Mouse (Mus musculus): ENCODE data around the gene Yipf2. TPM values are rescaled to one million over a fixed set of nuclear protein-coding genes. Genes with fewer than 3 reads are reported as not detected.

The Yipf2 gene
- polyA plus RNA-seq, 1 experiment from 2014 or later, result 30.2 TPM

GRCm38 (mm10) chr9:21587678-21588349 is 4.8 kb downstream of the Yipf2 start:
- Histone ChIP-seq H3K4me3 (replicated peaks; ENCODE audit: low read depth, low read length) (no peak overlapping the region), H3K36me3 (ENCODE audit: insufficient read depth, low read length) (peaks cover 70% of the 10 kb centered on the region), H3K4me2 (ENCODE audit: low read length) (no peak overlapping the region), H3K27me3 (ENCODE audit: insufficient read depth, low read length) (no peaks in the 10 kb centered on the region), H3K9ac (ENCODE audit: low read depth, low read length) (no peak overlapping the region), H3K4me1 (replicated peaks; ENCODE audit: insufficient read depth, low read length) (peaks cover 7% of the 10 kb centered on the region; the same call in 1 of the 2 replicates), H3K9me3 (replicated peaks; ENCODE audit: low read length) (no peaks in the 10 kb centered on the region), H3K27ac (no peak overlapping the region)
- TF ChIP-seq CTCF (IDR thresholded peaks at IDR 0.05; ENCODE audit: low read depth), result no peak
- ATAC-seq (replicated peaks; ENCODE audit: low FRiP score, low read depth) (no peak), DNase-seq (ENCODE audit: low spot score) (no peak)
- WGBS, result 83% methylated on average over 23 of the region's 23 CpGs

GRCm38 (mm10) chr9:21585401-21585800 is 7.2 kb downstream of the Yipf2 start:
- Histone ChIP-seq H3K4me1 (replicated peaks; ENCODE audit: insufficient read depth, low read length) (no peaks in the 10 kb centered on the region), H3K36me3 (ENCODE audit: insufficient read depth, low read length) (peaks cover 81% of the 10 kb centered on the region), H3K9me3 (replicated peaks; ENCODE audit: low read length) (no peaks in the 10 kb centered on the region), H3K4me3 (replicated peaks; ENCODE audit: low read depth, low read length) (no peak overlapping the region), H3K27ac (no peak overlapping the region), H3K9ac (ENCODE audit: low read depth, low read length) (no peak overlapping the region), H3K27me3 (ENCODE audit: insufficient read depth, low read length) (no peaks in the 10 kb centered on the region), H3K4me2 (ENCODE audit: low read length) (no peak overlapping the region)
- no peak for TF ChIP-seq CTCF (IDR thresholded peaks at IDR 0.05; ENCODE audit: low read depth)
- no peak for DNase-seq (ENCODE audit: low spot score)
- ATAC-seq (replicated peaks; ENCODE audit: low FRiP score, low read depth), result no peak
- 90% methylated on average over 1 of the region's 1 CpGs for WGBS

DNA sequence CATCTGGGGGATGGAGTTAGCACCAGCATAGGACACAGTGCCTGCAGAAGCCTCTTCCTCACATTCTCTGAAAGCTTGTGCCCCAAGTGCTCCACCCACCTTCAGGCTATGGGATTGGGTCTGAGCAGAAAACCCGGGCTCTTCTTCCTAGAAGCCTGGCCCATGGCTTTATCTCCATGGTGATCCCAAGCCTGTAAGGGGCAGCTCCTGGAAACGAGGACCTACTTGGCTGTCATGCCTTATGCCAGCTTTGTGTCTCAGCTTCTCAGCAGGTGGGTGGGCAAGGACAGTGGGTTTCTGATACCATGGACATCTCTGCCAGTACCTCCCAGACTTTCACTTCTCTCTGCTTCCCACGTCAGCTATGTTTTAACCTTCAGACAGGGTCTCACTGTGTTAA is 14.4 kb downstream of the Yipf2 start:
- ATAC-seq (replicated peaks; ENCODE audit: low FRiP score, low read depth) (no peak), DNase-seq (ENCODE audit: low spot score) (no peak)
- H3K9me3 ChIP-seq (replicated peaks; ENCODE audit: low read length), result no peaks in the 10 kb centered on the region
- no peak overlapping the region for H3K9ac ChIP-seq (ENCODE audit: low read depth, low read length)
- no peaks in the 10 kb centered on the region for H3K27me3 ChIP-seq (ENCODE audit: insufficient read depth, low read length)
- H3K4me3 ChIP-seq (replicated peaks; ENCODE audit: low read depth, low read length), result no peak overlapping the region
- no peak for TF ChIP-seq CTCF (IDR thresholded peaks at IDR 0.05; ENCODE audit: low read depth)
- peaks cover 64% of the 10 kb centered on the region for H3K36me3 ChIP-seq (ENCODE audit: insufficient read depth, low read length)
- WGBS, result 84% methylated on average over 3 of the region's 3 CpGs
- H3K27ac ChIP-seq, result no peak overlapping the region
- H3K4me2 ChIP-seq (ENCODE audit: low read length), result no peak overlapping the region
- no peaks in the 10 kb centered on the region for H3K4me1 ChIP-seq (replicated peaks; ENCODE audit: insufficient read depth, low read length)

DNA sequence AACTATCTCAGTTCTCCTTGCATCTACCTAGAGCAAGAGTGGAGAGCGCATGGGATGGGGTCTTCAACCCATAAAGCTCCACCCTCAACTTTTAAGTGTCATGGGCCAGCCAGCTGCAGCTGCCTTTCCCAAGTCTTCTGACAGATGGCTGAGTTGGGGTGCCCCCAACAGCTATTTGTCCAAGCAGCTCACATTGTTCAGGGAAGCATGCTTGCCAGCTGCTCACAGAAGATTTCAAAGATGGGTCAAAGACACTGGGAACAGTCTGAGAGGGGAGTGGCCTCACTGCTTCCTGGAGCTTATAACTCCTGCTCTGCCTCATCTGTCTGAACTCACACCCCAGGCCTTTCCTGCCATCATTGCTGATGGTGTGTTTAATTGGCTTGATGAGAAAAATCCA is 16.3 kb downstream of the Yipf2 start:
- no peak overlapping the region for H3K27ac ChIP-seq
- H3K4me2 ChIP-seq (ENCODE audit: low read length), result no peak overlapping the region
- H3K36me3 ChIP-seq (ENCODE audit: insufficient read depth, low read length), result peaks cover 68% of the 10 kb centered on the region
- ATAC-seq (replicated peaks; ENCODE audit: low FRiP score, low read depth) (no peak), DNase-seq (ENCODE audit: low spot score) (no peak)
- TF ChIP-seq CTCF (IDR thresholded peaks at IDR 0.05; ENCODE audit: low read depth), result no peak
- no peaks in the 10 kb centered on the region for H3K27me3 ChIP-seq (ENCODE audit: insufficient read depth, low read length)
- no peak overlapping the region for H3K4me3 ChIP-seq (replicated peaks; ENCODE audit: low read depth, low read length)
- H3K9me3 ChIP-seq (replicated peaks; ENCODE audit: low read length), result no peaks in the 10 kb centered on the region
- no peak overlapping the region for H3K9ac ChIP-seq (ENCODE audit: low read depth, low read length)
- H3K4me1 ChIP-seq (replicated peaks; ENCODE audit: insufficient read depth, low read length), result no peaks in the 10 kb centered on the region
- 95% methylated on average over 1 of the region's 1 CpGs for WGBS

GRCm38 (mm10) chr9:21575253-21575652 is 17.4 kb downstream of the Yipf2 start:
- H3K9ac ChIP-seq (ENCODE audit: low read depth, low read length), result no peak overlapping the region
- H3K4me3 ChIP-seq (replicated peaks; ENCODE audit: low read depth, low read length), result no peak overlapping the region
- no peaks in the 10 kb centered on the region for H3K4me1 ChIP-seq (replicated peaks; ENCODE audit: insufficient read depth, low read length)
- no peaks in the 10 kb centered on the region for H3K27me3 ChIP-seq (ENCODE audit: insufficient read depth, low read length)
- no peak; the same call in 1 of the 2 replicates for ATAC-seq (replicated peaks; ENCODE audit: low FRiP score, low read depth)
- H3K9me3 ChIP-seq (replicated peaks; ENCODE audit: low read length), result no peaks in the 10 kb centered on the region
- no peak for DNase-seq (ENCODE audit: low spot score)
- no peak overlapping the region for H3K4me2 ChIP-seq (ENCODE audit: low read length)
- peaks cover 72% of the 10 kb centered on the region for H3K36me3 ChIP-seq (ENCODE audit: insufficient read depth, low read length)
- H3K27ac ChIP-seq, result no peak overlapping the region
- no peak for TF ChIP-seq CTCF (IDR thresholded peaks at IDR 0.05; ENCODE audit: low read depth)
- 80% methylated on average over 10 of the region's 10 CpGs for WGBS

DNA sequence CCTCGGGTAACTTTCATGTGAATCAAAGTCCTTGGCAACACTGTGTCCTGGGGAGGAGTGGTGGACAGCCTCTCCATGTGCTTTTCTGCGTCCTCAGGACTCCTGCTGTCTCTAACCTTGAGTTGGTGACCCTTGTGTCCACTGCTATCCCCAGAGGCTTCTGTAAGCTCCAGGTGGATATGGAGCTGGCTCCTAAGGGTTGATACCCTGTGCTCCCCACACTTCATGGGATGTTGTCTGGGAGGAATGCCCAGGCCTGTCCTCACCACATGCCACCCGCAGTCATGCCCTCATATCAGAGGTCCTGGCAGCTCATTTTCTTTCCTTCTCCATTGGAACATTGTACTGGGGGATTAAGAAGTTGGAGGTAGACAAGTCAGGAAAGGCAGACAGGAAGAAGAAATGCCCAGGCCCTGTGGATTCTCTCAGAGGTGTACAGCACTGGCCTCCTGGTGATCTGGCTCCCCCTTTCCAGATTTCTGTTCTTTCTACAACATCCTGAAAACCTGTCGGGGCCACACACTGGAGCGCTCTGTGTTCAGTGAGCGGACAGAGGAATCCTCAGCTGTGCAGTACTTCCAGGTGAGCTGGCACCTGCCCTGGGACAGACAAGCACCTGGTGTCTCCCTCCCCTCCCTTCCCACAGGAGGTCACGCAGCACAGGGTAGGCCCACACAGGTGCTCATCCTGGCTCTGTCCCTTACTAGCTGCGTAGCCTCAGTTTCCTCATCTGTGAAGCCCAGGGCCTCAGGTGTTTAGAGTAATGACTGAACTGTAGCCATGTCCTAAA is 18.4 kb downstream of the Yipf2 start:
- DNase-seq (ENCODE audit: low spot score) (no peak), ATAC-seq (replicated peaks; ENCODE audit: low FRiP score, low read depth) (no peak)
- H3K9me3 ChIP-seq (replicated peaks; ENCODE audit: low read length), result no peaks in the 10 kb centered on the region
- no peaks in the 10 kb centered on the region for H3K27me3 ChIP-seq (ENCODE audit: insufficient read depth, low read length)
- no peak overlapping the region for H3K4me3 ChIP-seq (replicated peaks; ENCODE audit: low read depth, low read length)
- TF ChIP-seq CTCF (IDR thresholded peaks at IDR 0.05; ENCODE audit: low read depth), result no peak
- H3K36me3 ChIP-seq (ENCODE audit: insufficient read depth, low read length), result peaks cover 75% of the 10 kb centered on the region
- H3K4me2 ChIP-seq (ENCODE audit: low read length), result no peak overlapping the region
- H3K9ac ChIP-seq (ENCODE audit: low read depth, low read length), result no peak overlapping the region
- H3K27ac ChIP-seq, result no peak overlapping the region
- WGBS, result 94% methylated on average over 8 of the region's 8 CpGs
- no peaks in the 10 kb centered on the region for H3K4me1 ChIP-seq (replicated peaks; ENCODE audit: insufficient read depth, low read length)
